Comparison of ENCODE assay signal across 8 mouse cellular contexts in genomic region chr10:81626994-81627835, GRCm38 (mm10). TPM values are rescaled to one million over a fixed set of nuclear protein-coding genes. Genes with fewer than 3 reads are reported as not detected.
A peak's percentile ranks its signal among the peaks of the same experiment; 100 is the strongest.
DNase-seq lines count a peak whose midpoint lies in the region; ATAC-seq and TF ChIP-seq lines count a peak whose summit lies in the region.

TSS of gene Sirt6 (minus strand) at chr10:81627797.

- peak; percentile 71 for TF ChIP-seq EP300 in lung, postnatal 0 days (IDR thresholded peaks at IDR 0.05)

- no peak for TF ChIP-seq CTCF in lung, postnatal 0 days (IDR thresholded peaks at IDR 0.05)

- H3K4me3 ChIP-seq in hindbrain, embryonic 10.5 days: peak within 1 kb of the TSS; percentile 70
- peak within 1 kb of the TSS; percentile 66 for H3K4me3 ChIP-seq in lung, postnatal 0 days (ENCODE audit: low read depth, low read length)

- H3K9ac ChIP-seq in lung, postnatal 0 days (replicated peaks; ENCODE audit: low read depth): peak within 1 kb of the TSS; percentile 30

- peak within 1 kb of the TSS; percentile 78 for H3K4me2 ChIP-seq in lung, postnatal 0 days (replicated peaks; ENCODE audit: low read depth, low read length)

- DNase-seq in MEL-GATA-1-ER (ENCODE audit: extremely low read depth, low read depth): peak; percentile 92
- peak; percentile 93 for DNase-seq in cerebellum, adult 8-10 months
- peak; percentile 93 for DNase-seq in hindbrain, embryonic 10.5 days (ENCODE audit: low spot score)
- DNase-seq in layer of hippocampus, adult 9-11 months: peak; percentile 96
- DNase-seq in lung, postnatal 0 days (ENCODE audit: low spot score): peak; percentile 99
- peak; percentile 80 for DNase-seq in ovary, postnatal 14 days (ENCODE audit: low spot score)
- DNase-seq in thymus, postnatal 14 days: peak; percentile 94

- H3K36me3 ChIP-seq in hindbrain, embryonic 10.5 days: peaks cover 37% of the 10 kb centered on the region
- H3K36me3 ChIP-seq in lung, postnatal 0 days (ENCODE audit: insufficient read depth, low read length): peaks cover 5% of the 10 kb centered on the region; the same call in 1 of the 2 replicates

- WGBS in hindbrain, embryonic 10.5 days: 6% methylated on average over 40 of the region's 40 CpGs
- 6% methylated on average over 39 of the region's 40 CpGs for WGBS in lung, postnatal 0 days

- peaks cover under 1% of the 10 kb centered on the region; the same call in 1 of the 2 replicates for H3K27me3 ChIP-seq in hindbrain, embryonic 10.5 days (ENCODE audit: insufficient read depth, poor library complexity, severe bottlenecking)
- no peaks in the 10 kb centered on the region for H3K27me3 ChIP-seq in lung, postnatal 0 days (replicated peaks; ENCODE audit: insufficient read depth, low read length)

- ATAC-seq in frontal cortex, adult (ENCODE audit: low TSS enrichment): peak; percentile 94
- peak; percentile 95 for ATAC-seq in lung, postnatal 0 days

- H3K4me1 ChIP-seq in hindbrain, embryonic 10.5 days (replicated peaks): peaks cover 27% of the 10 kb centered on the region
- peaks cover 13% of the 10 kb centered on the region for H3K4me1 ChIP-seq in lung, postnatal 0 days (ENCODE audit: insufficient read depth, low read depth, low read length)

- H3K9me3 ChIP-seq in hindbrain, embryonic 10.5 days: no peaks in the 10 kb centered on the region
- no peaks in the 10 kb centered on the region for H3K9me3 ChIP-seq in lung, postnatal 0 days (ENCODE audit: low read length)

- peak within 1 kb of the TSS; percentile 92 for H3K27ac ChIP-seq in hindbrain, embryonic 10.5 days
- peak within 1 kb of the TSS; percentile 92 for H3K27ac ChIP-seq in lung, postnatal 0 days (ENCODE audit: low read length)

RNA-seq across cellular contexts. Expression of gene Sirt6, which starts in this region (rescaled TPM):
- polyA plus RNA-seq in hindbrain, embryonic 10.5 days (2016; fragmentation: Nextera tagmentation; extraction: Ambion mirVana): 52.5 and 57.3 TPM in 2 replicates
- polyA plus RNA-seq in lung, postnatal 0 days (2015; fragmentation: Nextera tagmentation; extraction: Ambion mirVana): 24.1 and 24.2 TPM in 2 replicates

Comparison
In these comparisons a context has a peak if more than half of its experiments do, and no peak if none do; other contexts are left out.
1. Peak in every context shown above with its lines: DNase-seq, ATAC-seq, H3K4me3 ChIP-seq and H3K27ac ChIP-seq.